Mouse (Mus musculus) stomach, embryonic 15.5 days (tissue): ENCODE results near the gene Sertad2. TPM values are rescaled to one million over a fixed set of nuclear protein-coding genes. Genes with fewer than 3 reads are reported as not detected.

Experiments used
- ATAC-seq: fragments of 200-750 bp; cut with Nextera tagmentation; 2 replicates; pipeline ENCODE4 v1.8.0; 2017; ENCODE audit warnings: low read depth, moderate number of reproducible peaks, moderate TSS enrichment; ENCODE audit not compliant: insufficient read depth, low FRiP score
- H3K27ac ChIP-seq: fragments of 300-500 bp; sonication (generic); 2 replicates; pipeline ENCODE4 v1.5.1; 2015; ENCODE audit warnings: mild to moderate bottlenecking, inconsistent platforms
- H3K27me3 ChIP-seq: fragments of 300-500 bp; sonication (generic); replicated peaks from 2 replicates; pipeline ENCODE4 v1.6.1; 2015; ENCODE audit warnings: inconsistent platforms
- H3K36me3 ChIP-seq: fragments of 300-500 bp; sonication (generic); 2 replicates; pipeline ENCODE4 v1.6.1; 2015; ENCODE audit warnings: inconsistent platforms
- H3K4me1 ChIP-seq: fragments of 300-500 bp; sonication (generic); 2 replicates; pipeline ENCODE4 v1.6.1; 2015; ENCODE audit warnings: inconsistent platforms
- H3K4me2 ChIP-seq: fragments of 300-500 bp; sonication (generic); 2 replicates; pipeline ENCODE4 v1.6.1; 2015; ENCODE audit warnings: mild to moderate bottlenecking, inconsistent platforms
- H3K4me3 ChIP-seq: fragments of 300-500 bp; sonication (generic); replicated peaks from 2 replicates; pipeline ENCODE4 v1.5.1; 2015; ENCODE audit warnings: inconsistent platforms
- H3K9ac ChIP-seq: fragments of 300-500 bp; sonication (generic); 2 replicates; pipeline ENCODE4 v1.6.1; 2015; ENCODE audit warnings: inconsistent platforms
- H3K9me3 ChIP-seq: fragments of 300-500 bp; sonication (generic); 2 replicates; pipeline ENCODE4 v1.6.1; 2016; ENCODE audit warnings: inconsistent platforms
- WGBS: fragments of 180-500 bp; shearing (Covaris S2); methylation state at CpG from one replicate; pipeline ENCODE4 v1.1.7; 2015; 5-methylcytosine and 5-hydroxymethylcytosine counted together
- polyA plus RNA-seq: library from polyadenylated mRNA; unstranded; fragments of >200 nt; fragmentation: Nextera tagmentation; extraction: Ambion mirVana; gene quantifications from 2 replicates; pipeline ENCODE4 v1.2.1, GENCODE M21; 2015

Sertad2 gene
- polyA plus RNA-seq, 1 experiment from 2014 or later, result 38.8 TPM

DNA sequence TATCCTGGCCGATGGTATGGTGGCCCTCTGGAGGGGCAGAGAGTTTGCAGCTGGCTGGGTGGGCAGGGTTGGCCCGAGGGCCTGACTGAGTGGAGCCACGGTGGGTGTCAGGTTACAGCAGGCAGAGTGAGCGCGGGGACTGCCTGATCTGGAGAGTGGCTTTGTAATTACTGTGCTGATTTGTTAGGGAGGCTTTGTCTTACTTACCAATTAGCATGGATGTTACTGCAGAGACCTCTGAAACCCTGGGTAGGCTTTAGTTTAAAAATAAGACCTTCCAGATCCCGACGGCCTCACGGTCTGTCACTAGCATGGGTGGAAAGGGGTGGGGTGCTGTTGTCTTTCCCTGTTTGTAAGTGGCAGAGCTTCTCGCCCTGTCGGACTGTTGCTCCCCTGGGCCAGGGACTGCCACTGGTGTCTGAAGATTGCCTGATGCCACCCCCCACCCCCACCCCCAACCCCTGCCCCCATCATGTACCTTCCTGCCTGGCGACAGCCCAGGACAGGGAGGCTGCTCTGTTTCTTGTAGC, 96.9 kb downstream of the Sertad2 start:
- peak overlapping the region; percentile 37 for H3K4me2 ChIP-seq
- no peaks in the 10 kb centered on the region for H3K36me3 ChIP-seq
- no peak overlapping the region for H3K9ac ChIP-seq
- H3K9me3 ChIP-seq, result no peaks in the 10 kb centered on the region
- H3K4me1 ChIP-seq, result peaks cover 24% of the 10 kb centered on the region
- peak; percentile 70 for ATAC-seq
- no peaks in the 10 kb centered on the region for H3K27me3 ChIP-seq
- no peak overlapping the region; the same call in 1 of the 2 replicates for H3K4me3 ChIP-seq
- 11% methylated on average over 11 of the region's 11 CpGs for WGBS
- peak overlapping the region; percentile 45; the same call in 1 of the 2 replicates for H3K27ac ChIP-seq

DNA sequence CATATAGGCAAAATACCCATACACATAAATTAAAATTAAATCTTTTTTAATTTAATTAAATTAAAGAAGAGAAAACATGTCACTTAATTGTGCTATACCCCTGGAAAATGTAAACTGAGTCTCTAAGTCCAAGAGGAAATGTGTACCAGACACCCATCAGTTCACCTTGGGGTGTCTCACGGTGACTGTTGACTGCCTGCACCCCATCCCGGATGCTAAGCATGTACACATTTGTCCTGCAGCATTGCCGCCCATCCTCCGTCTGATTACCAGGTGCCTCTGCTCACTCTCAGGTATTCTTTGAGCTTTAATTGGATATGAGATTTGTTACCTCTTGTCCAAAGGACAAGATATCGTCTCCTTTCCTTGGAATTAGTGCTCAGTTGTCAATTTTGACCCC, 99.3 kb downstream of the Sertad2 start:
- H3K27me3 ChIP-seq, result no peaks in the 10 kb centered on the region
- H3K36me3 ChIP-seq, result no peaks in the 10 kb centered on the region
- WGBS, result 79% methylated on average over 5 of the region's 5 CpGs
- no peak overlapping the region for H3K4me3 ChIP-seq
- peaks cover 41% of the 10 kb centered on the region for H3K4me1 ChIP-seq
- H3K27ac ChIP-seq, result no peak overlapping the region
- ATAC-seq, result no peak
- H3K4me2 ChIP-seq, result no peak overlapping the region
- H3K9me3 ChIP-seq, result no peaks in the 10 kb centered on the region
- H3K9ac ChIP-seq, result no peak overlapping the region

DNA sequence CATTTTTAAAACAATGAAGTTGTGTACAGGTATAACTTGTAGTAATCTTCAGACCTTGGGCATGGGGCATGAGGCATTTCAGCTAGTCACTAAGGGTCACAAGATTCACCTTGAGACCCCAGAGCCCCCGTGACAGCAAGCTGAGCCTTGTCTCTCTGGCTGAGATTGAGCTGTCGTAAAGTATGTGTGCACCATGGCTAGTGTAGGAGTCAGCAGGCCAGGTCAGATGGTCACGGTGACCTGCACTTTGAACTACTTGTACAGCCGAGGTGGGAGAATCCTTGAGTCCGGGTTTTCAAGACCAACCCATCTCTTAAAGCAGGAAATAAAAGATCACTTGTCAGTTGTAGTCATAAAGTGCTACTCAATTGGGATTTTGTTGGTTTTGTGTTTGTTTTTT, 100.1 kb downstream of the Sertad2 start:
- H3K4me2 ChIP-seq, result no peak overlapping the region
- no peak overlapping the region for H3K4me3 ChIP-seq
- 64% methylated on average over 5 of the region's 5 CpGs for WGBS
- ATAC-seq, result no peak
- H3K27me3 ChIP-seq, result no peaks in the 10 kb centered on the region
- H3K4me1 ChIP-seq, result peaks cover 49% of the 10 kb centered on the region
- H3K9ac ChIP-seq, result no peak overlapping the region
- H3K9me3 ChIP-seq, result no peaks in the 10 kb centered on the region
- H3K27ac ChIP-seq, result no peak overlapping the region
- no peaks in the 10 kb centered on the region for H3K36me3 ChIP-seq

DNA sequence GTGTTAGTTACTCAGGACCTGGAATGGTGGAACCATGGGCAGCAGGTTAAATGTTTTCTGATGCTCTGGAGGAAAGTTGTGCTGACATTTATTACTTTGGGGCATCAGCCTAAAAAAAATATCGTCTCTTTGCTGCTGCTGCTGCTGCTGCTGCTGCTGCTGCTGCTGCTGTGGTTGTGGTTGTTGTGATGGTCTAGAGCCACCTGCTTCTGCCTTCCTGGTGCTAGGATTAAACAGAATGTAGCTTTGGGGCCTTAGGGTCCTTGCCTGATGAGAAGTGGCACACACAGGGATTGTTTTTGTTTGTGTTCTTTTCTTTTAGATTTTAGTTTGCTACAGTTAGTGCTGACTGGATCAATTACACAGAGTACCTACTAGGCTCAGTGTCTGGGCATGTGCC, 101.1 kb downstream of the Sertad2 start:
- no peak overlapping the region for H3K4me3 ChIP-seq
- H3K27me3 ChIP-seq, result no peaks in the 10 kb centered on the region
- H3K4me1 ChIP-seq, result peaks cover 50% of the 10 kb centered on the region
- H3K9ac ChIP-seq, result no peak overlapping the region
- H3K4me2 ChIP-seq, result no peak overlapping the region
- 81% methylated on average over 1 of the region's 1 CpGs for WGBS
- no peak overlapping the region for H3K27ac ChIP-seq
- no peak for ATAC-seq
- no peaks in the 10 kb centered on the region for H3K9me3 ChIP-seq
- H3K36me3 ChIP-seq, result peaks cover 3% of the 10 kb centered on the region; the same call in 1 of the 2 replicates

DNA sequence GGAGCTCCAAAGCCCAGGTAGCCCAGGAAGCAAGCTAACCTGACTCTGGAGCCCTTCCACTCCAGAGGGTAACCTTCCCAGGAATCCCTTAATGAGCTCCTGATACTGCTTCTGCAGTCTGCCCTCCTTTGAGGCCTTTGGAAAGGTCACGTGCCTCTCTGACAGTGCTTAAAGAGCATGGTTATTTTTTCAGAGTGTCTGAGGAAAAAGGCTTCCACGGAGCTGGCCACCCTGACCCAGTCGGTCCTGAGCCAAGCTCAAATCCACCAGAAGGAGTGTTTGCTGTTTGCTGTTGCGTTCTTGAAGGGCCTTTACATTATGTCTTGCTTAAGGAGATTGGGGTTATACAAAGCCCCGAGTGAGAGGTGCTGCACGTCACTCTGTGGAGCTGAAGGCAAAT, 101.8 kb downstream of the Sertad2 start:
- no peaks in the 10 kb centered on the region for H3K9me3 ChIP-seq
- H3K27me3 ChIP-seq, result no peaks in the 10 kb centered on the region
- H3K9ac ChIP-seq, result no peak overlapping the region
- H3K4me2 ChIP-seq, result no peak overlapping the region
- peaks cover 44% of the 10 kb centered on the region for H3K4me1 ChIP-seq
- H3K27ac ChIP-seq, result no peak overlapping the region
- H3K4me3 ChIP-seq, result no peak overlapping the region
- 55% methylated on average over 6 of the region's 6 CpGs for WGBS
- H3K36me3 ChIP-seq, result peaks cover 6% of the 10 kb centered on the region; the same call in 1 of the 2 replicates
- no peak for ATAC-seq

DNA sequence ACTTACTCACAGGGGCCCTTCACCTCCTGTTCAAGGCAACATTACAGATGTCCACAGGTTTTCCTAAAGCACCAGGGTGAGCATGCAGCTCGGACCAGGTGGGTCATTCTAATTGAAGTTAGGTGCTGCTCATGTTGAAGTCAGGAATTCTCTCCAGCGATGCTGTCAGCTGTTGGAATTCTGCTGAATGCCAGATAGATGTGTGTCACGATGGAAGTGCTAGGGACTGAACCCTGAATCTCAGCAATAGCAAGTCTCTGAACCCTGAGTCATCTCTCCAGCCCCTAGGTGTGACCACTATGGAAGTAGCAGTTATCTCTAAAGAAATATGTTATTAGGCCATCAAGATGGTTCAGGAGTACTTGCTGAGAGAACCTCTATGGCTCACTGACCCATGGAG, 102.5 kb downstream of the Sertad2 start:
- H3K27me3 ChIP-seq, result no peaks in the 10 kb centered on the region
- H3K9me3 ChIP-seq, result no peaks in the 10 kb centered on the region
- peaks cover 37% of the 10 kb centered on the region for H3K4me1 ChIP-seq
- H3K4me3 ChIP-seq, result no peak overlapping the region
- H3K27ac ChIP-seq, result no peak overlapping the region
- H3K36me3 ChIP-seq, result peaks cover 6% of the 10 kb centered on the region; the same call in 1 of the 2 replicates
- H3K4me2 ChIP-seq, result no peak overlapping the region
- ATAC-seq, result no peak
- WGBS, result 69% methylated on average over 3 of the region's 3 CpGs
- H3K9ac ChIP-seq, result no peak overlapping the region

DNA sequence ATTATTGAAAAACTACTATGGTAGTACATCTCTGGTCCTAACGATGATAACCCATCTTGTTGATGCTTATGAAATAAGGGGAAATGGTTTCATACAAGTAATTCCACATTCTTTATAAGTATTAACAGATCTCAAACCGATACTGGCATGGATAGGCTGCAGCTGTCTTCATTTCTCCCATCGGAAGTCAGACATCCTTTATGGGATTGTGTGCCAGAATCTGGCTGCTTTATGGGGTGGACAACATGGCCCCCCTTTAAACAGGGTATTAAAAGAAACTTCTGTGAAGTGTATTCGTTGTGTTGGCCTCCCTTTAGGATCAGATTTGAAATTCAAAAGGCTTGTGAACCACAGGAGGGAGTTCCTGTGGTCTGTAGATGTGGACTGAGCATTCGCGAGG, 103.1 kb downstream of the Sertad2 start:
- no peak overlapping the region for H3K27ac ChIP-seq
- H3K4me1 ChIP-seq, result peaks cover 36% of the 10 kb centered on the region
- H3K9ac ChIP-seq, result no peak overlapping the region
- no peak overlapping the region for H3K4me2 ChIP-seq
- no peak for ATAC-seq
- WGBS, result 56% methylated on average over 6 of the region's 6 CpGs
- H3K27me3 ChIP-seq, result no peaks in the 10 kb centered on the region
- no peaks in the 10 kb centered on the region for H3K9me3 ChIP-seq
- no peak overlapping the region for H3K4me3 ChIP-seq
- H3K36me3 ChIP-seq, result peaks cover 6% of the 10 kb centered on the region; the same call in 1 of the 2 replicates

DNA sequence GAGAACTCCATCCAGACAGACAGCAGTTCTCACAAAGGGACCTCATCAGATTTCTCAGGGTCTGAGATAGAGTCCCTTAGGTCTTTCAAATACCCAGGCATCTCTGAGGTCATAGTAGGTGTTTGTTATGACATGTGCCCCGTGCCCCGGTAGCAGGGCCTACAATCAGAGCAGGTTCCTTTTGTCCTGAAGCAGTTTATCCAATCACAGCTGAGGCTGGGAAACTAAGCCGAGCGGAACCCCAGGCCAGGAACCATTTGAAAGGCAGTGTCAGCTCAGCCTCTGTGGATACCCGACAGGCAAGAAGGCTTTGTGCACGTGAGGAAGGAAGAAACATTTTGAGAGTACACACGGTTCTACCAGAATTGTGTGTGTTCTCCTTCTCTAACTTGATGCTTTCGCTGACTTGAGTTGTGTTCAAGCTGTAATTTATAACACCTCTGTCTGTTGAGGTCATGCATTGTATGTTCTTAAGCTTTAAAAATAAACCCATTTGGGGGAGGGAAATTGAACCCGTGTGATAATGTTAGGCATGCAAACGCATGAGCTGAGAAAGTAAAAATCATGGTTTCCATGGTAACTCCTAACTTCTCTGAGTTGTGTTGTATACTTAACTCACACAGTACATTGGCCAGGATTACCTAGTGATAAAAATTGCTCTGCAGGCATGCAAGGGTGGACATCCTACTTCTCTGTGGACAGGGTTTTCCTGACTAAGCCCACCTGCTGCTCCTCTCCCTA, 104.1 kb downstream of the Sertad2 start:
- no peak for ATAC-seq
- peaks cover 6% of the 10 kb centered on the region; the same call in 1 of the 2 replicates for H3K36me3 ChIP-seq
- H3K4me3 ChIP-seq, result no peak overlapping the region
- H3K4me1 ChIP-seq, result peaks cover 39% of the 10 kb centered on the region
- WGBS, result 42% methylated on average over 10 of the region's 10 CpGs
- peak overlapping the region; percentile 44; the same call in 1 of the 2 replicates for H3K27ac ChIP-seq
- no peaks in the 10 kb centered on the region for H3K9me3 ChIP-seq
- H3K4me2 ChIP-seq, result no peak overlapping the region
- H3K9ac ChIP-seq, result no peak overlapping the region
- H3K27me3 ChIP-seq, result no peaks in the 10 kb centered on the region

DNA sequence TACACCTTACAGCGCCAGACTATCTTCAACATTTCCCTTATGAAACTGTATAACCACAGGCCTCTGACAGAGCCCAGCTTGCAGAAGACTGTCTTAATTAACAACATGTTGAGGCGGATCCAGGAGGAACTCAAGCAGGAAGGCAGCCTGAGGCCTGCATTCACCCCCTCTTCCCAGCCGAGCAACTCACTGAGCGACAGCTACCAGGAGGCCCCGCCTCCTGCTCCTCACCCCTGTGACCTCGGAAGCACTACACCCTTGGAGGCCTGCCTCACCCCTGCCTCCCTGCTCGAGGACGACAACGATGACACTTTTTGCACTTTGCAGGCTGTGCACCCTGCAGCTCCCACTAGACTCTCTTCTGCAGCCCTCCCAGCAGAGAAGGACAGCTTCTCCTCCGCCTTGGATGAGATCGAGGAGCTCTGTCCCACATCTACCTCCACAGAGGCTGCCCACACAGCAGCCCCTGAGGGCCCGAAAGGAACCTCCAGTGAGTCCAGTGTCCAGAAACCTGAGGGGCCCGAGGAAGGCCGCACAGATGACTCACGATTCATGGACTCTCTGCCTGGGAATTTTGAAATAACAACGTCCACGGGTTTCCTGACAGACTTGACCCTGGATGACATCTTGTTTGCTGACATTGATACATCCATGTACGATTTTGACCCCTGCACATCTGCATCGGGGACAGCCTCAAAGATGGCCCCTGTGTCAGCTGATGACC, 105.0 kb downstream of the Sertad2 start:
- Histone ChIP-seq H3K9me3 (no peaks in the 10 kb centered on the region), H3K9ac (no peak overlapping the region), H3K4me1 (peaks cover 39% of the 10 kb centered on the region), H3K4me3 (no peak overlapping the region), H3K27ac (peak overlapping the region; percentile 44; the same call in 1 of the 2 replicates), H3K36me3 (peaks cover 6% of the 10 kb centered on the region; the same call in 1 of the 2 replicates), H3K27me3 (no peaks in the 10 kb centered on the region), H3K4me2 (no peak overlapping the region)
- peak; percentile 36; the same call in 1 of the 2 replicates for ATAC-seq
- 52% methylated on average over 19 of the region's 19 CpGs for whole genome bisulfite sequencing

DNA sequence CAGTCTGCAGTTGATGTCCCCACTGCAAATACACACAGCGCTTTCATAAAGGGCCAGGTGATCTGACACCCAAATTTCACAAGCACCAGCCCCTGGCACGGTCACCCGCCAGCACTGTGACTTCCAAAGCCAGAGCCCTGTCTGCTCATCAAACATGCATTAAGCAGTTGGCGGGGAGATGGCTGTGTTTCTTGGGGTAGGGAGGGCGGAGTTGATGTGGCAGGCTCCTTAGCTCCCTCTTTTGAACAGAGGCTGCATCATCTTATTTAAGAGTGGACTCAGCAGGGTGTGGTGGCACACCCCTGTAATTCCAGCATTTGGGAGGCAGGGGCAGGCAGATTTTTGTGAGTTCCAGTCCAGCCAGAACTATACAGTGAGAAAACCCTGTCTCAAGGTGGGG, 106.4 kb downstream of the Sertad2 start:
- Histone ChIP-seq H3K36me3 (peaks cover 6% of the 10 kb centered on the region; the same call in 1 of the 2 replicates), H3K9ac (no peak overlapping the region), H3K27ac (no peak overlapping the region), H3K4me1 (peaks cover 39% of the 10 kb centered on the region), H3K4me3 (no peak overlapping the region), H3K27me3 (no peaks in the 10 kb centered on the region), H3K4me2 (no peak overlapping the region), H3K9me3 (no peaks in the 10 kb centered on the region)
- WGBS, result 85% methylated on average over 5 of the region's 5 CpGs
- ATAC-seq, result no peak

DNA sequence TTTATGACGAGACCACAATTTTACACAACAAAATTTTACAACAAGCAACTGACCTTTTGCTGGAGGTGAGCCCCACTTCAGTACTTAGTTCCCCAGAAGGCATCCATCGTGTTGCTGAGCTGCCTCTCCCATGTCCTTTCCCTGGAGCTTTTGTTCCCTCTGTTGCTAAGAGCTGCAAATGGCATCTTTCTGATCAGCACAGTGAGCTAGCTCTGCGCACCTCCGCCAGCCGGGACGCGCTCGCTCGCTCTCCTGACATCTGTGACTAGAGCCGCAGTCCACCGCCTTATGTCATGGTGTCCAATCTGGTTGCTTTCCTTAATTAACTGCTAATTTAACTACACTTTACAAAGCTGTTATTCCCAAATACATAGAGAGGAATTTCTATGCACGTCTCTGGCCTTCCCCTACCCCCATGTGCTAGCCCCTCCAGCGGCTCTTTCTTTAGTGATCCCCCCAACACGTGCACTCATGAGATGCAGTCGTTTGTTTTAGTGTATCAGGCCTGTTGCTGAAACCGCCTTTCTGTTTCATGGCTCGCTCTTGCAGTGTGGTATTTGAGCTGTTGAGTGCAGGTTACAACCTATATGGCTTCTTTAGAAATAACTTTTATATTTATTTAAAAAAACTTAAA, 107.1 kb downstream of the Sertad2 start:
- Histone ChIP-seq H3K4me1 (peaks cover 40% of the 10 kb centered on the region), H3K4me2 (no peak overlapping the region), H3K9me3 (no peaks in the 10 kb centered on the region), H3K9ac (no peak overlapping the region), H3K27ac (no peak overlapping the region), H3K4me3 (no peak overlapping the region), H3K36me3 (peaks cover 6% of the 10 kb centered on the region; the same call in 1 of the 2 replicates), H3K27me3 (no peaks in the 10 kb centered on the region)
- no peak for ATAC-seq
- 91% methylated on average over 17 of the region's 17 CpGs for whole genome bisulfite sequencing
